Mouse (Mus musculus): ENCODE measurements around the gene Wdfy3. TPM values are rescaled to one million over a fixed set of nuclear protein-coding genes. Genes with fewer than 3 reads are reported as not detected.

Gene Wdfy3
- total and polyA plus RNA-seq, 2 experiments: 14.4 to 17.0 TPM

DNA sequence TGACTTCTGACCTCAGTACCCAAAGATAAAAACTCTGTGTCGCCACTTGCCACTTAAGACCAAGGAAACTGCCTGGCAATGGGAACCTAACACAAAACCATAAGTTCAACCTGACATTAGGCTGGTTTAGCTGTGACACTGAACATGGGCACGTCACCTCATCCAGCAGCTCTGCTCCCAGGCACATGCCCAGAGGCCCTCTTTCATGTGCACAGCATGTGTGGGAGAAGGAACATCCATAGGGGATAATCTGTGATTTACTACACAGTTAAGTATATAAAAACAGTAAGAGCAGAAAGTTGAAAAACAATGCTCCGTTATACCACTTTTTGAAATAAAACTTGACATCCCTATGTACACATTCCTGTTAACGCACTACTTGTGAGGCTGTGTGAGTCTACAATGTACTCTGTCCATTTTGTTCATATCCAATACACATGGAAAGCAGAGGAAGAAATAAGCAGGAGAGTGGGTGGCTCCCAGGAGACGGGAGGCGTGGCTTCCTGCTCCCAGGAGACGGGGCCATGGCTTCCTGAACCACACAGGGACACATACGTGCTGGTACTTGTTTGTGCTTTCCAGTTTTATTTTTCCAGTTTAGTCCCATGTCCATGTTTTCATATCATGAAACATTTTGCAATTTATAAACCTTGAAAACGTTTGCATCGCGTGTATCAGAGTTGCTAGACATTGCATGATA, 73.5 kb downstream of the Wdfy3 start:
- WGBS: 91% methylated on average over 11 of the region's 11 CpGs
- no peak overlapping the region for H3K27ac ChIP-seq (replicated peaks; ENCODE audit: insufficient read depth, low read depth, low read length)

DNA sequence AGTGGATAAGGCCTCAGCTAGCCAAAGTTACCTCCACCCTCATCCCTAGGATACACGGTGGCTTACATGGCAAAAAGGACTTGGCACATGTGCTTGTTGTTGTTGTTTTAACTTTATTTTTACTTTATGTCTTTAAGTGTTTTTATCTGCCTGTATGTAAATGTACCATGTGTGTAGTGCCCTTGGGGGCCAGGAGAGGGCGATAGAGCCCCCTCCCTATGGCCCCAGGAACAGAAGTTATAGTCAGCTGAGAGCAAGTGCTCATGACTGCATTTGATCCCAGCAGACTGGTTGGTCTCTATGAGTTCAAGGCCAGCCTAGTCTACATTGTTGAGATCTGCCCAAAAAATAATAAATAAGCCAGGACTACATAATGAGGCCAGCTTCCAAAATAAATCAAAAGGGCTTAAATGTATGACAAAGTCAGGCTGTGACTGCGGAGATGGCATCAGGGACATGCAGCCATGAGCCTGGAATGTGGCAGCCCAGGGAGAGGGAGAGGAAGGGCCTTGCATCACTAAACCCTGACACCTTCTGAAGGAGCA, 74.2 kb downstream of the Wdfy3 start:
- H3K4me3 ChIP-seq (ENCODE audit: insufficient read depth, low read depth, low read length): no peak overlapping the region
- H3K27ac ChIP-seq (replicated peaks; ENCODE audit: insufficient read depth, low read depth, low read length): no peak overlapping the region
- 0 out of 2 replicates have a peak, but pooled peaks cover 6% of the 10 kb centered on the region for H3K4me1 ChIP-seq (ENCODE audit: control insufficient read depth, insufficient read depth, low read length)
- TF ChIP-seq POLR2A (IDR thresholded peaks at IDR 0.05; ENCODE audit: extremely low read depth, insufficient read depth, low read length) (no peak), CTCF (IDR thresholded peaks at IDR 0.05; ENCODE audit: low read depth, low read length) (peak; percentile 68)
- H3K36me3 ChIP-seq (ENCODE audit: control insufficient read depth, insufficient read depth, low read length): no peaks in the 10 kb centered on the region
- peaks cover 30% of the 10 kb centered on the region; the same call in 1 of the 2 replicates for H3K79me2 ChIP-seq (ENCODE audit: control insufficient read depth, insufficient read depth, low read length)
- no peak overlapping the region for H3K9ac ChIP-seq (ENCODE audit: low read depth, low read length)
- no peak for DNase-seq (ENCODE audit: extremely low read depth, low read depth, low spot score)
- H3K27me3 ChIP-seq (ENCODE audit: control insufficient read depth, insufficient read depth, low read length): no peaks in the 10 kb centered on the region
- 79% methylated on average over 3 of the region's 3 CpGs for WGBS

More for the DNA sequence above, 73.5 kb downstream of the Wdfy3 start:
- H3K27me3 ChIP-seq (ENCODE audit: control insufficient read depth, insufficient read depth, low read length): no peaks in the 10 kb centered on the region
- no peak overlapping the region for H3K4me3 ChIP-seq (ENCODE audit: insufficient read depth, low read depth, low read length)
- no peak overlapping the region for H3K9ac ChIP-seq (ENCODE audit: low read depth, low read length)
- H3K36me3 ChIP-seq (ENCODE audit: control insufficient read depth, insufficient read depth, low read length): no peaks in the 10 kb centered on the region
- no peak for DNase-seq (ENCODE audit: extremely low read depth, low read depth, low spot score)
- no peak for TF ChIP-seq POLR2A (IDR thresholded peaks at IDR 0.05; ENCODE audit: extremely low read depth, insufficient read depth, low read length)
- no peak for TF ChIP-seq CTCF (IDR thresholded peaks at IDR 0.05; ENCODE audit: low read depth, low read length)
- peaks cover 30% of the 10 kb centered on the region; the same call in 1 of the 2 replicates for H3K79me2 ChIP-seq (ENCODE audit: control insufficient read depth, insufficient read depth, low read length)
- 0 out of 2 replicates have a peak, but pooled peaks cover 6% of the 10 kb centered on the region for H3K4me1 ChIP-seq (ENCODE audit: control insufficient read depth, insufficient read depth, low read length)

DNA sequence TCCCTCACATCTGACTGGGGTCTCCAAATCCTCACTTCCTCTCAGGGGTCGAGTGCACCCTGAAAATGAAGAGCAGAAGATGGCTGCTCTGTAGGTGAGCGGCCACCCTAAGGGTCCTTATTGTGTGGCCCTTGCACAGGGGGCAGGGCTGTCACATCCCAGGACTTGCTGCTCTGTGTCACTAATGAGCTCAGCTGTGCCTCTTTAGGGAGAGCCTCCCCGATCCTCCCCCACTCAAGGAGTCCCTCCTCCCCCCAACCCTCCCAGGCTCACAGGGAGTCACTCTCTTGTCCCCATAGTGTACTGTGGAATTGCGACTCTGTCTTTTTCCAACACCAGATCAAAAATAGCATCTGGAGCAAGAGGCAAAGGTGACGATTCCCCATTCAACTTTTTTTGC, 75.7 kb downstream of the Wdfy3 start:
- no peak overlapping the region for H3K27ac ChIP-seq (replicated peaks; ENCODE audit: insufficient read depth, low read depth, low read length)
- H3K4me3 ChIP-seq (ENCODE audit: insufficient read depth, low read depth, low read length): no peak overlapping the region
- no peak overlapping the region for H3K9ac ChIP-seq (ENCODE audit: low read depth, low read length)
- H3K79me2 ChIP-seq (ENCODE audit: control insufficient read depth, insufficient read depth, low read length): peaks cover 33% of the 10 kb centered on the region; the same call in 1 of the 2 replicates
- no peaks in the 10 kb centered on the region for H3K27me3 ChIP-seq (ENCODE audit: control insufficient read depth, insufficient read depth, low read length)
- no peaks in the 10 kb centered on the region for H3K36me3 ChIP-seq (ENCODE audit: control insufficient read depth, insufficient read depth, low read length)
- WGBS: 62% methylated on average over 5 of the region's 5 CpGs
- TF ChIP-seq CTCF (IDR thresholded peaks at IDR 0.05; ENCODE audit: low read depth, low read length) (no peak), POLR2A (IDR thresholded peaks at IDR 0.05; ENCODE audit: extremely low read depth, insufficient read depth, low read length) (no peak)
- DNase-seq (ENCODE audit: extremely low read depth, low read depth, low spot score): peak; percentile 45
- H3K4me1 ChIP-seq (ENCODE audit: control insufficient read depth, insufficient read depth, low read length): peaks cover 6% of the 10 kb centered on the region; the same call in 1 of the 2 replicates

DNA sequence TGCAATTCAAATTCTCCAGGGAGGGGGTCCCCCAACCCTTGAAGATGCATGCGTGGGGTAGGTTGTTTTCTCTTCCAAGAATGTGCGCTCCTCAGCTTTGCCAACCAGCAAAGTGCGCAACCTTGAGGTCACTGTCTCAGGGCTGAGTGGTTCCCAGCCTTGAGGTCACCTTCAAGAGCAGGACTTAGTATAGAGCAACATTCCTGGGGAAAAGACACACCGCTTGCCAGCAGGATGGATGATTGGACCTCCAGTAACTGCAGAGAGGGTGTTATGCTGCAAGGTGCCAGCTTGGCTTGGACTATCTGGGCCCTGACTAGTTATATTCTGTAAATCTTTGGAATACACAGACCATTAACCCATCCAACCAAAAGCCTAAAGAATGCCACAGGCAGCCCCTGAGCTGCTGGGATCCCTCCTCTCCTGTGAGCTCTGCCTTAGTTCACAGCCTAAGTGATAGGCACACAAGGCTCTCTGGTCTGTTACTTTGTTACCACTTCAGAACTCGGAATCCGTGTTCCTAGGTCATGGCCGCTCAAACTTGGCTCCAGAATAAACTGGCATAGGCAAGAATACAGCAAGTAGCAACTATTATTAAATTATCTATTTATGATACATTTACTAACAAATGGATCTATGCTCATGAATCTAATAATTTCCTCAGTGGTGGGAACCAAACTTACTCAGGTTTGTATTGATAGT, 76.6 kb downstream of the Wdfy3 start:
- Histone ChIP-seq H3K4me1 (ENCODE audit: control insufficient read depth, insufficient read depth, low read length) (peaks cover 6% of the 10 kb centered on the region; the same call in 1 of the 2 replicates), H3K27me3 (ENCODE audit: control insufficient read depth, insufficient read depth, low read length) (no peaks in the 10 kb centered on the region), H3K27ac (replicated peaks; ENCODE audit: insufficient read depth, low read depth, low read length) (no peak overlapping the region), H3K9ac (ENCODE audit: low read depth, low read length) (no peak overlapping the region), H3K36me3 (ENCODE audit: control insufficient read depth, insufficient read depth, low read length) (no peaks in the 10 kb centered on the region), H3K4me3 (ENCODE audit: insufficient read depth, low read depth, low read length) (no peak overlapping the region), H3K79me2 (ENCODE audit: control insufficient read depth, insufficient read depth, low read length) (peaks cover 36% of the 10 kb centered on the region; the same call in 1 of the 2 replicates)
- peak; percentile 53 for DNase-seq (ENCODE audit: extremely low read depth, low read depth, low spot score)
- TF ChIP-seq POLR2A (IDR thresholded peaks at IDR 0.05; ENCODE audit: extremely low read depth, insufficient read depth, low read length) (no peak), CTCF (IDR thresholded peaks at IDR 0.05; ENCODE audit: low read depth, low read length) (no peak)
- 68% methylated on average over 7 of the region's 7 CpGs for WGBS

DNA sequence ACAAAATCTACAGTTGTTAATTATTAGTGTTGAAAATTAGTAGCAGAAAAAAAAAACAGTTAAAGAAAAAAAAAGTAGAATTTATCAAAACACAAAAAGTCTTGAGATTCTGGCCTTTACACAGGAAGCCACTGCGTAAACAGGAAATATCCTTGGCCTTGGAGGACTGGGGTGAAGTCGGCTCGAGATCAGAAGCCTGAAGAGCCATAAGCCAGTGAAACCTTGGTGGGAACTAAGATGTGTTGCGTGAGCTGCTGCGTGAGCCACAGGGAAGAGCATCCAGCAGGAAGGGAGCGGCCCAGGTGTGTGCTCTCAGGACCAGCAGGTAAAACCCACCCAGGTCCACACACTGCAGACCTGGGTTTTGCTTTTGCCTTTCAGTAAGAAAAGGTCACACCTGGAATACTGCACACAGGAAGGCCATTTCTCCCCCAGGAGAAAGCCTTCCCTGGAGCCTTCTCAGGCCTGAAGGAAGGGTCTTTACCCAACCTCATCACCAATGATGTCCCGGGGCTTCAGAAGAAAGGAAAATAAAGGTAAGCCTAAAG, 79.3 kb downstream of the Wdfy3 start:
- Histone ChIP-seq H3K36me3 (ENCODE audit: control insufficient read depth, insufficient read depth, low read length) (no peaks in the 10 kb centered on the region), H3K4me3 (ENCODE audit: insufficient read depth, low read depth, low read length) (peak overlapping the region; percentile 38), H3K27me3 (ENCODE audit: control insufficient read depth, insufficient read depth, low read length) (no peaks in the 10 kb centered on the region), H3K9ac (ENCODE audit: low read depth, low read length) (peak overlapping the region; percentile 49), H3K79me2 (ENCODE audit: control insufficient read depth, insufficient read depth, low read length) (peaks cover 36% of the 10 kb centered on the region; the same call in 1 of the 2 replicates), H3K4me1 (ENCODE audit: control insufficient read depth, insufficient read depth, low read length) (peaks cover 10% of the 10 kb centered on the region), H3K27ac (replicated peaks; ENCODE audit: insufficient read depth, low read depth, low read length) (peak overlapping the region; percentile 73)
- DNase-seq (ENCODE audit: extremely low read depth, low read depth, low spot score): no peak
- no peak for TF ChIP-seq POLR2A (IDR thresholded peaks at IDR 0.05; ENCODE audit: extremely low read depth, insufficient read depth, low read length)
- no peak for TF ChIP-seq CTCF (IDR thresholded peaks at IDR 0.05; ENCODE audit: low read depth, low read length)
- WGBS: 67% methylated on average over 7 of the region's 7 CpGs

Data from liver, adult 2 months (tissue).